Mouse (Mus musculus) cortical plate, adult 2 months (tissue): ENCODE data around the gene Gm28048.

Source experiments
- CTCF ChIP-seq: fragments of 200-500 bp; IDR thresholded peaks from 2 replicates; pipeline ENCODE4 v1.5.1; 2011; ENCODE audit warnings: mild to moderate bottlenecking, control low read depth, low read length; ENCODE audit not compliant: insufficient read depth; ENCODE audit errors: extremely low read depth
- POLR2A ChIP-seq: fragments of 200-500 bp; IDR thresholded peaks from 2 replicates; pipeline ENCODE4 v1.6.1; 2011; ENCODE audit warnings: mild to moderate bottlenecking, low read length, control low read depth; ENCODE audit not compliant: insufficient read depth; ENCODE audit errors: extremely low read depth

DNA sequence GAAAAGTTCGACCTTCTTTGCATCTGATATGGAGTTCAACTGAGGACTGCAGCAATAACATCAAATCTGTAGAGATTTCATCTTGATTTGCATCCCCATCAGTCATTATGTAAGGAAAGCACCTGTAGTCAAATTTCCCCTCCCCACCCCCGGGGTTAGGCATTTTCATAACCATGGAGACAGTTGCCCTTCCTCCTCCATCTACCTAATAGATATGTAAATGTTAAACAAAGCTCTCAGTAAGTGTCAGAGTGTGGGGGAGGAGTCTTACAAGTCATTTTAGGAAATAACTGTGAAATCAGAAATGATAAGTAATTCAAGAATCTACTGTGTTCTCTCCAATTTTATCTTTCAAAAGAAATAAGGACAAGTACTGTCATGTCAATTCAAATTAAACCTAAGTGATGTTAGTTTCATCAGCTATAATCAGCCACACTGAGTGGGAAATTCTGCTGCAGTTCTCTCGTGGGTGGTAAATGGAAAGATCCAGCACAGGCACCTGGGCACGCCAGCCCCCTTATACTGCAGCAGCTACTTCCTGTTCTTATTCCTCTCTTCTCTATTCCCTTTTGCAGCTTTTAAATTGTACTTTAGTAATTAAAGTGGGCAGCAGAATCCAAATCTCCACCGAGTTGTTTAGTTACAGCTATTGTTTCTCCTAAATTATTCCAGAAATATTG lies 45.3 kb downstream of the Gm28048 start:
- no peak for TF ChIP-seq CTCF
- TF ChIP-seq POLR2A: no peak
